Mouse (Mus musculus) spleen, adult 18-20 months (tissue): Measurements from ENCODE around the gene Ctsc.
A peak's percentile ranks its signal among the peaks of the same experiment; 100 is the strongest.
"Not testable (repeated sequence)": the region's sequence is repeated elsewhere in the genome, so short reads cannot be mapped to it uniquely, and the experiment has no call there.

Experiments used
- DNase-seq, 2 experiments: peaks; one replicate each; pipeline ENCODE4 v3.0.0; 2022; ENCODE audit warnings: mixed read lengths in 2 of 2

Ctsc gene

GRCm38 (mm10) chr7:88277858-88278627, at the start of gene Ctsc:
Gene Ctsc, plus strand, starts transcription at chr7:88278085.
- DNase-seq = peak; percentile 95 to 97

- DNase-seq = no peak
These were observed 48.8 kb upstream of the Ctsc start for GRCm38 (mm10) chr7:88229051-88229450.

DNA sequence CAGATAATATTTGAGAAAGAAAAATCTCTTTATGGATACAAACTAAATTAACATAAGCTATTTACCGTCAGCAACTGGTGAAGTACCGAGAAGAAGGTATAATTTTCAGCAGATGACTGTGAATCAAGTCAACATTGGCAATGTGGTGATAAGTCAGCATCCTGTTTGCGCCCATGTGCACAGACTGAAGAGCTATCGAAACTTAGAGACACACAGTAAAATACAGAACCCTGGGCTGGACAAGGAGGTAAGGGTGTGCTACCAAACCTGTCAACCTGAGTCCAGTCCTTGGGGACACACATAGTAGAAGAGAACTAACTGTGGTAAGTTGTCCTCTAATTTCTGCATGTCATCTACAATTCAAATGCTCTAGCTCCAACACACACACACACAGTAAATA, 47.8 kb upstream of the Ctsc start:
- no peak for DNase-seq

- no peak for DNase-seq
These were observed 46.9 kb upstream of the Ctsc start for GRCm38 (mm10) chr7:88230756-88231522.

- DNase-seq = no peak
These were observed 34.8 kb upstream of the Ctsc start for GRCm38 (mm10) chr7:88243059-88243458.

- DNase-seq = no peak
These were observed 33.4 kb upstream of the Ctsc start for GRCm38 (mm10) chr7:88244462-88244861.

- DNase-seq = not testable (repeated sequence)
These were observed 27.5 kb upstream of the Ctsc start for GRCm38 (mm10) chr7:88250380-88250779.

DNA sequence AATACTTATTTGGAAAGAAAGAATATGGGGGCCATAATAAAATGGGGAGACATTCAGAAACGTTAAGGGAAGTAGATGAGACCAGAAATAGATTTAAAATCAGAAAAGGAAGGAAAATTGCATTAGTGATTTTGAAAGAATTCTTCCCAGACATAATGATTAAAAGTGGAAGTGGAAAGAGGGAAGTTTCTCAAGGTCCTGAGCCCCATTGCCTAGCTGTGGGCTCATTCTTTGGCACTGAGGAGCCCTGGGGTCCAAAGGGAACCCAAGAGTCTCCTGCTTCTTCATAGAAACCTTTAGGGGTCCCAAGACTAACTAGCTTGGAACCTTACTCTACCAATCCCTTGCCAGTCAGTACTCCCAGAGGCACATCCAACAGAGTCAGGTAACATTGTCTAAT, 26.4 kb upstream of the Ctsc start:
- DNase-seq = no peak

GRCm38 (mm10) chr7:88252129-88252528, 25.8 kb upstream of the Ctsc start:
- no peak for DNase-seq

DNA sequence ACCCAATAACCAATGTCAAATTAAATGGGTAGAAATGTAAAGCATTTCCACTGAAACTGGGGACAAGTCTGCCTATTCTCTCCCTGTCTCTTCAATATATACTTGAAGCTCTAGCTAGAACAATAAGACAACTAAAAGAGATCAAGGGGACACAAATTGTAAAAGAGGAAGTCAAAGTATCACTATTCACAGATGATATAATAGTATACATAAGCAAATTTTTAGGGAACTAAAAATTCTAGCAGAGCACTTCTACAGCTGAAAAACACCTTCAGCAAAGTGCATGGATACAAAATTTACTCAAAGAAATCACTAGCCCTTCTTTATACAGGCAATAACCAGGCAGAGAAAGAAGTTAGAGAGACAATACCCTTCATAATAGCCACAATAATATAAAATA, 23.0 kb upstream of the Ctsc start:
- no peak for DNase-seq

DNA sequence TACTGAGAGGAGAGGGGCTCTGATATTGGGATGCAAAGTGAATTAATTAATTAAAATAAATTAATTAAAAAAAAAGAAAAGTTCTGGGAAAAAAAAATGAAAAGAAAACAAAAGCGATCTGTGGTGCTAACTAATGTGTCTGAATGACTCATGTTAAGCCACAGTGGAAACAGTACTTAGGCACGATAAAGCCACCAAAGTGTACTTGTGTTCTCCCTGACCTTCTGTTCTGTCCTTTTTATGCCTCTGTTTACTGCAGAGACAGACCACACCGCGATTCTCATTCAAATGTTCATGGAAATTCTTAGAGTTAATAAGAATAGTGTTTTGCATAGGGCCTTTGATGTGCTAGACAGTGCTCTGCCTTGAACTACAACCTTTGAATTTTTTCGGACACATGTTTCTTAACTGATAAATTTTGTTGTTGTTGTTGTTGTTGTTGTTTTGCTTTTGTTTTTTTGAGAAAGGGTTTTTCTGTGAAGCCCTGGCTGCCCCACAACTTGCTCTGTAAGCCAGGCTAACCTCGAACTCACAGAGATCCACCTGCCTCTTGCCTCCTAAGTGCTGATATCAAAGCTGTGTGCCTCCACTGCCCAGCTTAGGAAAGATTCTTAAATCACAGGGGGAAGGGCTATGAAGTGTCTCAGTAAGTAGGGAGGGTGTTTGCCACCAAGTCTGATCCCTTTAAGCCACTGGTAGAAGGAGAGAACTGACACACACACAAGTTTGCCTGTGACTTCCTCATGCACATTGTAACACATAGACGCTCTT, 18.5 kb upstream of the Ctsc start:
- DNase-seq = no peak

- DNase-seq = no peak
These were observed 16.1 kb upstream of the Ctsc start for GRCm38 (mm10) chr7:88261799-88262198.

DNA sequence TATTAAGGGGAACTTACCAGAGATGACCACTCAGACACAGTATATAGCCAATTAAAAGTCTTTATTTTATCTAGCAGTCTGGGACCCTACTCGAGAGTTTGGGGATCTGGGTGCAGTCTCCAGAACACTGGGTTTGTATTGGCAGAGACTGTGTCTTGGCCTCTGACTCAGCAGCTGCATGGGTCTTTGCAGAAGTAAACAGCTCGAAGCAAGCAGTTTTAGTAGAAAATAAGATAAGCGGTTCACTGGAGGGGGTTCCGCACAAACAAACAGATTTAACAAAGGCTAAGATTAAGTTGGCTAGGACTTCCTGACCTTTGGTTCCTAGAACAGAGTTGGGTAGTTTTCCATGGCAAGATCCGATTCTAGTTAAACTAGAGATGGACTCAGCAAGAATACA, 13.0 kb upstream of the Ctsc start:
- no peak for DNase-seq

- no peak for DNase-seq
These were observed 8.0 kb upstream of the Ctsc start for GRCm38 (mm10) chr7:88269913-88270312.

- no peak for DNase-seq
These were observed 6.4 kb upstream of the Ctsc start for GRCm38 (mm10) chr7:88271531-88271930.

- DNase-seq = peak; percentile 9 to 42
These were observed 745 bp upstream of the Ctsc start for GRCm38 (mm10) chr7:88276914-88277765.

DNA sequence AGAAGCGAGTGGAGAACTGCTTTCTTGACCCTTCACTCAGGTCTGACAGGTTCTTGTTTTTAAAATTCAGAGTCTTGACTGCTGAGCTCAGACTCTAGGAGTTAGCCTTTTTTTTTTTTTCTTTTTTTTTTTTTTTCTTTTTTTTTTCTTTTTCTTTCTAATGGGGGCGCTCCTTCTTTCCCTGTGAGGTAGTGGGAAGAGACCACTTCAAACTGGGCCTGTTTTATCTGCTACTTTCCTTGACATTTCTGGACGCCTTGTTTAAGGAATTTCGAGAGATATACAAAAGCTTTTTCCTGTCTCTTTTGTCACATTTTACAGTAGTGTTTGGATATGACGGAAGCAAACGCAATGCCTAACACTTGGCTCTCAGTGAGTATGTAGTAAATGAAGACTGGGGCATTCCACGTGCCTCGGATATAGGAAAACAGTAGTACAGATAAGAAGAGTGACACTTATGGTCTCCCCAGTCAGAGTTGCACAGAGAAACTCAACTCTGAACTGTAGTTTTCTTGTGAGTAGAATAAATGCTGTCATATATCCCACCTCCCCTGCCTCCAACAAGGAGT, 827 bp downstream of the Ctsc start:
- DNase-seq = no peak

GRCm38 (mm10) chr7:88285276-88285675, 7.4 kb downstream of the Ctsc start:
- no peak for DNase-seq

- DNase-seq = no peak
These were observed 13.2 kb downstream of the Ctsc start for GRCm38 (mm10) chr7:88291036-88291435.

GRCm38 (mm10) chr7:88292044-88292443, 14.2 kb downstream of the Ctsc start:
- DNase-seq = no peak

DNA sequence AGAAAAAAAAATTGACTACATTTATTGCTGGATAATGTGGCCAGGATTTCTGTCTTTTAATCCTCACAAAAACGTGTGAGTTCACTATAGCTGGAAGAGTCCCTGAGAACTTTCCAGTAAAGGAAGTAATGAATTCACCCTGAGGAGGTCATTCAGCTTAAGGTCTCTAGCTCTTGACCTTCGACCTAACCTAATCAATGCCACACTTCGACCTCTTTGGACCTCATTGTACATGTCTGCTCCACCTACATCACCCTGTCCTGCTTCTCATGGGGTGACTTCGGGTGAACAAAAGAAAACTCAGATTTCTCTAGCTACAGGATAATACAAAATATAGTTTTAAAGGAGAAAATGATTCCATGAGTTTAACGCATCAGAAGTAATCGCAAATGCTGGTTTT, 16.0 kb downstream of the Ctsc start:
- DNase-seq = no peak

DNA sequence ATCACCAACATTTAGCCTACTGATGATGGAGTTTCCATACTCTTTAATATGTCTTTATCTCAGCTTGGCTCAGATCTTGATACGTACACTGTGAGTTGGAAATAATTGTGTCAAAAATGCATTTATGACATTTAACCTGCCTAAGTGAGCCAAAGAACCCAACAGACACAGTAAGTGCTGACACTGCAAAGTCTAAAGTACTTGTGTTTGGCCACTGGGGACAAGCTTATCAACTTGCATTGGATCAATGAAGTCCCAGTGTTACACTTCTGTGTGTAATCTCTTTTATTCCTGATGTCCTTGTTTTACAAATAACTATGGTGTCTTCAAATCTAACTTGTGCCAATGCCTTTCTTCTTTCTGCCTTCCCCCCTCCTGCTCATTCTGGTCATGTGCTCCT, 18.1 kb downstream of the Ctsc start:
- no peak for DNase-seq
